Mouse (Mus musculus) C2C12 (cell line): ENCODE data around the gene Ctdnep1.

Experiments
- CTCF ChIP-seq: IDR thresholded peaks from one replicate; pipeline ENCODE4 v1.5.1; 2011; ENCODE audit not compliant: control insufficient read depth, insufficient read depth, insufficient read length
- MAX ChIP-seq: IDR thresholded peaks from one replicate; pipeline ENCODE4 v1.6.1; 2011; ENCODE audit warnings: mild to moderate bottlenecking, control low read depth
- MYOD1 ChIP-seq: IDR thresholded peaks from one replicate; pipeline ENCODE4 v1.6.1; 2011; ENCODE audit warnings: low read depth; ENCODE audit not compliant: control insufficient read depth, insufficient read length

DNA sequence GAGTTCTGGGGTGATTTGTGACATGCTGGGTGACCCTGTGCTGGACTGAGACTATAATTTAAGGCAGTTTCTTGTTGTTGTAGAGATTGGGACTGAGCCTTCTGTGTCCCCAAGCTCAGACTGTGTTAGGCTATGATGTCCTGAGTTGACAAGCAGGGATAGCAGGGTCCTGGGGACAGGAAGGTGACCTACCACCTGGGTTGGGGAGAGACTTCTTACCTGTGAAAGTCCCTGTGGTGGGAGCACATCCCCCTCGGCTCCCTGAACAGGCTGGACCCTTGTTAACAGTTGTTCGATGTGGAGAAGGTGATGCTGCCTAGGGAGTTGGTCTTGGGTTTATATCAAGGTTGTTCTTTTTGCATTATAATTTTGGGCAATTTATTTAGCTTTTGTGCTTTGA, 21.5 kb downstream of the Ctdnep1 start:
- no peak for TF ChIP-seq CTCF
- no peak for TF ChIP-seq MAX
- no peak for TF ChIP-seq MYOD1
